Mouse (Mus musculus) urinary bladder, postnatal 10 days (tissue): Measurements from ENCODE around the gene Oxt.
"Not testable (repeated sequence)": the region's sequence is repeated elsewhere in the genome, so short reads cannot be mapped to it uniquely, and the experiment has no call there.

ENCODE experiments used
- DNase-seq: peaks from one replicate; pipeline ENCODE4 v3.0.0; 2022; ENCODE audit warnings: low spot score

The Oxt gene

DNA sequence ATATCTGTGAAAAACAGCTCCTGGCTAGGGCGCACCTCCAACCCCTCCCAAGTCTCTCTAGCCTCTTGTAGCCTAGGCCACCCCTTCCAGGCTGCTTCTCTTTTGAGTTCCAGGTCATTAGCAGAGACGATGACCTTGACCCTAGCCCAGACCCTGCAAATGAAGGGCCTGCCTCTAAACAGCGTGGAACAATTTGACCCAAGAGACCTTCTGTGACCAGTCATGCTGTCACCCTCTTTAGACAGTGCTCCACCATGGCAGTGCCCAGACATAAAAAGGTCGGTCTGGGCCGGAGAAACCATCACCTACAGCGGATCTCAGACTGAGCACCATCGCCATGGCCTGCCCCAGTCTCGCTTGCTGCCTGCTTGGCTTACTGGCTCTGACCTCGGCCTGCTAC is at the start of gene Oxt:
Gene Oxt (plus strand): TSS at position 301 of the 400 bp plus-strand sequence.
- no peak for DNase-seq

DNA sequence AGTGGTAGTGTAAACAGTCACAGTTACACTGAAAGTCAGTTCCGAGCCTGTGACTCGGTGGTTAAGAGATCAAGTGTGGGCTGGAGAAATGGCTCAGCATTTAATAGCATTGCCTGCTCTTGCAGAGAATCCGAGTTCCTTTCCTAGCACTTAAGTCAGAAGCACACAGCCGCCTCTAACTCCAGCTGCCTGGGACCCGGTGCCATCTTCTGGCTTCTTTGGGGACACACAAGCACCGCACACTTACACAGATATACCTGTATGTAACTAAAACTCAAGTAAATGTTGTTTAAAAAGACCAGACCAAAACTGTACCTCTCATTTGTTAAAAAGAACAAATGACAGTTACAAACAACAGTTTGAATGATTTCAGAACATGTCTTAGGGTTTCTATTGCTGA is 47.5 kb upstream of the Oxt start:
- DNase-seq = no peak

DNA sequence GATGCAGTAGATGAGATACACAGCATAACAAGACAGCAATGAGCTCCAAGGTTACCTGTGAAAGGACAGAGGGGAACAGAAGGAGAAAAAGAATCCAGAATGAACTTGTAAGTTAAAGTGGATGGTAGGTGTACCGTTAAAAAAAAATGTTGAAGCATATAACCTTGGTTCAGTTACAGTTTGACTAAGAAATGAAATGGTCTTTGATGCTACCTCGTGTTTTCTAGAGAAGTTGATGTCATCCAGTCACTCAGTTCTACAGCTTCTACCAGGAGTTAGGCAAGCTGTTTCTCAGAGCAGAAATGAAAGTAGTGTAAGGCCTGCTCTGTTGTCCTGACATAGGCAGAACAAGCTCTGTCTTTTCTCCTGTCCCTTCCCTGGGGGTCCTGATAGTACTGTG is 46.7 kb upstream of the Oxt start:
- no peak for DNase-seq

DNA sequence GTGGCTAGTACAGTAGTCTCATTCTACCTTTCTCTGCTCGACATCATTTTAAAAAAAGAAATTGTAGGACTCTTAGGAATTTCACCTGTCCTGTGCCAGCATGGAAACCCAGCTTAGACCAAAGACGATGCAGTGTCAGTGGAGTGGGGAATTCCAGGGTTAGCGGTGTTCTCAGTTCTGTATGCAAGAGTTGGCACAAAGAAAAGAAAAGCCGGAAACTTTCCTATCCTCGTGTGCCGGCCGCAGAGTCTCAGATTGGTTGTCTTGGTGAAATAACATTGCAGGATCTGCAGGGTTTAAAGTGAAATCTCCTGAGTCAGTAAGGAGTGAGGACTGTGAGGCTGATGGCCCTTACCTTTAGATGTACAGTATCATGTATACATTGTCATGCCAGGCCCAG is 46.0 kb upstream of the Oxt start:
- no peak for DNase-seq

DNA sequence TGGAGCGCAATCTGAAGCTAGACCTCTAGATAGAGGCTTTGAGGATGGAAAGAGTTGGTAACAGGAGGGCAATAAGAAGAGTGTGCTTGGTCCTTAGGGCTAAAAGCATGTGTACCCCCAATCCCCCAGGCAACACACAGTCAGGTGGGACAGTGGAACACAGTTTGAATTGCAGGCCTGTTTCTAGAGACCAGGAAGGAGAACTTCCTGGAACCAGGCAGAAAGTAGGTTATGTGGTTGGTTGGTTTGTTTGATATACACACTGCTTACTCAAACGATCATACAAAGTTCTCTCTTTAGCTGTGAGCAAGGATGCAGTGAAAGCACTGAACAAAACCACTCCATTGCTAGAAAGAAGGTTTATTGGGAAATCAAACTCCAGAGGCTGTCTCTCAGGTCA is 43.8 kb upstream of the Oxt start:
- no peak for DNase-seq

DNA sequence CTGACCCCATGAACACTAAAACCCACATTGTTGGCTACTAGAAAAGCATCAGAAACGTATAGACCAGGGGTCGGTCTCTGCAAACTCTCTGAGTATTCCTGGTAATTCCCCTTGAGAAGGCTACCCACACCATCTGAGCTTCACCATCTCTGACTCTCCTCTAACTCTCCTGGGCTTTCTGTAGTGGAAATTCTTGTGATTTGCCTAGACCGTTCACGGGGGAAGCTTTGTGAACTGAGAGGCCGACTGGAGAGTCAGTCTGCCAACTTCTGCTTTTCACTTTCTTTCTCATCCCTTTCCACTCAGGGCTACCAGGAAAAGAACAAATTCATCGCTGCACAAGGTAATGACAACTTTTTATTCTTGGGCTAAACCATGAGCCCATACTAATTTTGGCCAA is 41.0 kb upstream of the Oxt start:
- no peak for DNase-seq

DNA sequence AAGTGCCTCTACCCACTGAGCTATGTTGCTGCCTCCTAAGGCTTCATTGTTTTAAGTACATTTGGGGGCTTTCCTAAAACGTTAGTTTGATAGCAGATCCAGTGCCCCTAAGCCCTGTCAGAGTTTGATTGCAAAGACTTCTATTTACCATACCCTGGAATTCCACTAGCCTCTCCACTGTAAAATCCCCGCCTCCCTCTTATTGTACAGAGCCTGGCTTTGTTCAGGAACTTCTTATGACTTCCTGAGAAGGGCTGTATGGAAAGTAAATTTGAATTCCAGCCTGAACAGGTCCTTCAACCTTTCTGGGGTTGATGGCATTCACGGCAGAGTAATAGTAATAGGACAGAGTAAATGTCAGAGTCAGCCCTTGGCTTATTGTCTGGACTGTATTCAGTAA is 39.1 kb upstream of the Oxt start:
- no peak for DNase-seq

DNA sequence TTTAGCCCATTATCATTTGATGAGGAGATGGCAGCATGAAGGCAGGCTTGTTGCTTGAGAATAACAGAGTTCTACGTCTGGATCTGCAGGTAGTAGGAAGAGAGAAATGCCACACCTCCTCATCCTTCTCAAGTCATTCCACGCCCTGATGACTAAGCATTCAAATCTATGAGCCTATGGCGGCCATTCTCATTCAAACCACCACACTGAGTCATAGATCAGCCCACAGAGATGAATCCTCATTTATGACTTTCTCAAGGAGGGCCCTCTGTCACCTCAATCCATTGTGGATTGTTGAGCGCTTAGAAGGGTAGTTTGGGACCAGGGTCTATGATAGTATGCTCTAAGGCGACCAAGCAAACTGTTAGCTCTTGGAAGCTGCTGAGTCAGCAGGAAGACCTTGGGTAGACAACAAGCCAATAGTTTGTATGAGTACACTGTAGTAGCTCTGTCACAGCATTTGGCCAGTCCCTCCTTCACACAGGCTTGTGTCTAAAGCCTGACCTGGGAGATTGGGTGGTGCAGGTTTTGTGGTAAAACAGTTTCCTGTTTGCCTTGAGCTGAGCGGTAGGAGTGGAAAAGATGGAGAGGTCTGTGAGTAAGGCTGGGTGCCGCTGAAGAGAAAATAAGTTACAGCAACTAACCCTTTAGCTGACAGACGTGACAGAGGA is 37.0 kb upstream of the Oxt start:
- no peak for DNase-seq

DNA sequence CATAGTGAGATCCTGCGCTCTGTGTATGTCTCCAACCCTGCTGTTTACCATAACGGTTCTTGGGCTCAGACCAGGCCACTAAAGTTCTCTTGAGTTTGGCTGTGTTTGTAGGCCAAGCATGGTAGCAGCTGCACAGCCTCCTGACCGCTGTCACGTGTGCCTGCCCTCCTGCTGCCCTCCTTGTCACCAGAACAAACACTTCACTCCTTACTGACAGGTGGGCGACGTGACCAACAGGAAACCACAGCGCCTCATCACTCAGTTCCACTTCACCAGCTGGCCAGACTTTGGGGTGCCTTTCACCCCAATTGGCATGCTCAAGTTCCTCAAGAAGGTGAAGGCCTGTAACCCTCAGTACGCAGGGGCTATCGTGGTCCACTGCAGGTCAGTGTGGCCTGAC is 35.7 kb upstream of the Oxt start:
- DNase-seq = no peak

DNA sequence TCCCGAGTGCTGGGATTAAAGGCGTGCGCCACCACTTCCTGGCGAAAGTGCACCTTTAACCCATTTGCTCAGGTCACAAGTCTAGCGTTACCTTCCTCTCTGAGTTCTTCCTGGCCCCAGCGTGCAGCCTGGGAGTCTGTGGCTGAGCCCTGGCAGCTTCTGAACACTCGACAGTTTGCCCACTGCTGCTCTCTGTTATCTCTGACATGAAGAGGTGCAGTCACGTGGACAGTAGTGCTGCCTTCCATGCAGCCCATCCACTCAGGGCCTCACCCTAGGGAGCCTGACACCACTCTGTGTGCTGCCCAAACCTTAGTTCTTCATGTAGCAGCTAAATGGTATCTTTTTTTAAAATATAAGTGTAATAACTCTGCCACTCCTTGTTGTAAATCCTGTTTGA is 29.0 kb upstream of the Oxt start:
- DNase-seq = no peak

DNA sequence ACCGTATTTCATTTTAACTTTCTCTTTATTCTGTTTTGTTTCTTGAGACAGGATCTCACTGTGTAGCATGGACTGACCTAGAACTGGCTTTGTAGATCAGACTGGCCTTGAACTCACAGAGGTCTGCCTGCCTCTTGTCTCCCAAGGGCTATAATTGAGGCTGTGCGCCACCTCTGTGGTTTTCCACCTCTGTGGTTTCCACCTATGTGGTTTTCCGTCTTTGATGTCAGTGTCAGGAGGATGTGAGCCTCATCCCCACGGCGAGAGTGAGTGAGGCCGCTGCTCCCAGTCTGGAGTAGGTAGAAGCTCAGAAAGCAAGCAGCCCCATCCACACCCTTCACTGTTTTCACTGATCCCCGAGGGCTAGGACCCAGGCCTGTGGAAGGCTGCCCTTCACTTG is 21.1 kb upstream of the Oxt start:
- DNase-seq = no peak

DNA sequence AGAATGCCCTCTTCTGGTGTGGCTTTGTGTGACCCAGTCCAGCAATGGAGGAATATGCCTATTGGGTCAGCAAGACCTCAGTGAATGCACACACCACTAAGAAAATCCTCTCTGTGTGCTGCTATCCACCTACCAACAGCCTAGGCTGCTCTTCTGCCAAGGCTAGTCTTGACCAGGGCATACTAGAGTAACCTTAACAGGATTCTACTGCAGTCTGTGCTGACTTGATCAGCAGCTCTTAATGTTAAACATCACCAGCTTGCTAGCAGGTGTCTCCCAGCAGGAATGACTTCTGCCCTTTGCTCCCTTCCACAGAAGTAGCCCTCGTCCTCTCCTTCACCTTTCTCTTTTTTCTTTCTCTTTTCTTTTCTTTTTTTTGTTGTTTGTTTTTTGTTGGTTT is 19.7 kb upstream of the Oxt start:
- no peak for DNase-seq

DNA sequence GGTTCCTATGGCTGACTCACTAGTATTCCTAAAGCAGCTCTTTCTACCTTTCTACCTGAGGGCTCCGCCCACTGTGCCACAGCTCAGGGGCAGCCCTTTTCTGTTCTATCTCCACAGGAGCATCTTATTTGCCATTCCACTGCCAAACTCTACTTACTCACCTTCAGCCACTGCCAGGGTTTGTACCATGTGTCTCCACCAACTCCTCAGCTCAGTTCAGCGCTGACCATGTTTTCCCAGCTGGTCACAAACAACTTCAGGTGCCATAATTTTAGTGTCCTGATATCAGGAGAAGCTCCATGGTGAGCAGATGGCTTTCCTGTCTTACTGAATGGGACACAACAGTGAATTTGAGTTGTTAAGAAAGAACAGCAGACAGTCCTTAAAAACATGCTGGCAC is 18.5 kb upstream of the Oxt start:
- no peak for DNase-seq

DNA sequence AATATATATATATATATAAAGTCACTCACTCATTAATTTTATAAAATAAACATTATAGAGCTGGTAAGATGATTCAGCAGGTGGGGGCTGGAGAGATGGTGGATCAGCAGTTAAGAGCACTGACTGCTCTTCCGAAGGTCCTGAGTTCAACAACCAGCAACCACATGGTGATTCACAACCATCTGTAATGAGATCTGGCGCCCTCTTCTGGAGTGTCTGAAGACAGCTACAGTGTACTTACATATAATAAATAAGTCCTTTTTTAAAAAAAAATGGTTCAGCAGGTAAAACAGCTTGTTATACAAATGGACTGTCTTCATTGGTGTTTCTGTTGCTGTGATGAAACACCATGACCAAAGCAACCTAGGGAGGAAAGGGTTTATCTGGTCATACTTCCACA is 18.0 kb upstream of the Oxt start:
- no peak for DNase-seq

DNA sequence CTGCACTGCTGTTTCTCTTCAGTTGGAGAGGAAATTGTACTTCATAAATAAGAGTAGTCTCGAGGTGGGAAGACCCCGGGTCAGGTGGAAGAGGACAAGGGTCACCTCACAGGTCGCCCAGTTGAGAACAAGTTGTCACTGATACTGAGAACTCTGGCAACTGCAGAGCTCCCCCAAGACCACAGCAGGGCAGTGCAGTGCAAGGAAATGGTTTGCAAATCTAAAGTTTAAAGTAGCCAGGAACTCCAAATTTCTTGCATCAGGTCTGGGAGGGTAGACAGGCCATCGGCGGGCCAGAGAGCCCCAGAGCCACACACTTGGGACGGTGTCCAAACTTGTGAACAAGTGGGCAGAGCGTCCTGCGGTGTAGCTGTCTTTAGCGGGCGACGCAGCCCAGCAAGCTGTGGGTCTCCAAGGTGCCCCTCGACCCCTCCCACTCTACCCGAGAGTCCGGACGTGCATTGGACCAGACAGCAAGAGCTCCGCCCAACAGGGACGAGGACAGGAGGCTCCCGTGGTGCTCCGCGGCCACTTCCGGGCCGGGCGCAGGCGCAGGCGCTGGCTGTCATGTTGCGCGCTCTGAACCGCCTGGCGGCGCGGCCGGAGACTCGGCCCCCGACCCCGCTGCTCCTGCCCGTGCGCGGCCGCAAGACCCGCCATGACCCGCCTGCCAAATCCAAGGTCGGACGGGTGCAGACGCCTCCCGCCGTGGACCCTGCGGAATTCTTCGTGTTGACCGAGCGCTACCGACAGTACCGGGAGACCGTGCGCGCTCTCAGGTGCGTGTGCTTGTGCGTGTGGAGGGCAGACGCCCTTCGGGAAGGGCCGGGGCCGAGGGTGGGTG is 12.5 kb upstream of the Oxt start, which contains the start of gene Mrps26:
Gene Mrps26 (plus strand): TSS at position 531 of the 844 bp plus-strand sequence.
- DNase-seq = peak; percentile 54

DNA sequence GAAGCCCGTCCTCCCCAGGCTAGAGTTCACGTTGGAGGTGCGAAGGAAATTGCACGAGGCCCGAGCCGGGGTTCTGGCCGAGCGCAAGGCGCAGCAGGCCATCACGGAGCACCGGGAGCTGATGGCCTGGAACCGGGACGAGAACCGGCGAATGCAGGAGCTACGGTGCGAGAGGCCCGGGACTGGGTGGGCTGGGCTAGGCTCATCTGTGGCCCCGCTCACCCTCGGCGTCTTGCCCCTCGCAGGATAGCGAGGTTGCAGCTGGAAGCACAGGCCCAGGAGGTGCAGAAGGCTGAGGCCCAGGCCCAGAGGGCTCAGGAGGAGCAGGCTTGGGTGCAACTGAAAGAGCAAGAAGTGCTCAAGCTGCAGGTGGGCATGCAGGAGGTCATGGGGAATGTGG is 11.9 kb upstream of the Oxt start:
- DNase-seq = no peak

DNA sequence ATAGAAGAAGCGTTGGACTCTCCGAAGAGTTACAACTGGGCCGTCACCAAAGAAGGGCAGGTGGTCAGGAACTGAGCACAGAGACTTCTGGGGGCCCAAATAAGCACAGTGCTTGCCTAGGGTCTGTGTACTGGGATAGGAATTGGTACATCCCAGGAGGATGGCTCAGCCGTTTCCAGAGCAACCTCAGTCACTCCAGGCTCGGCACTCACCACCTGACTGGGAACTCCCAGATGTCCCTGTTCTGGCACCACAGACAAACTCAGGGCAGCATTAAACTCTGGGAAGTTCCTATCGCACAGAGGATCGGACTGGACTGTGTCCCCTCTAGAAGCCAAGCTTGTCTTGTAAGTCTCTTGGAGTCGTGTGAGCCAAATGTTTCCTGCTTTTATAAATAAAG is 11.0 kb upstream of the Oxt start:
- no peak for DNase-seq

DNA sequence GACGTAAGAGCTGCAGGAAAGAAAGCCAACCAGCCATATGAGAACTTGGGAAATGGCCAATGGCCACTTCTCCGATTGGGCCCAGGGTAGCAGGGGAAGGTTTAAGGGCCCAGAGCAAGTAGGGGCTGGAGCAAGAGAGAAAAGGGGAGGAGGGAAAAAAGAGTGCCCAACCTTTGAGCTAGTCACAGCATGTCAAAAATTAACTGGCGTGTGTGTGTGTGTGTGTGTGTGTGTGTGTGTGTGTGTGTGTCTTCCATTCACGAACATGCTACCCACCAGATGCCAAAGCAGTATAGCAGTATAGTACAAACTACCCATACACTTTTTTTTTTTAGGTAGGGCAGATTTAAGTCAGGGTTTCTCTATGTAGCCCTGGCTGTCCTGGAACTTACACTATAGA is 7.1 kb upstream of the Oxt start:
- DNase-seq = no peak

DNA sequence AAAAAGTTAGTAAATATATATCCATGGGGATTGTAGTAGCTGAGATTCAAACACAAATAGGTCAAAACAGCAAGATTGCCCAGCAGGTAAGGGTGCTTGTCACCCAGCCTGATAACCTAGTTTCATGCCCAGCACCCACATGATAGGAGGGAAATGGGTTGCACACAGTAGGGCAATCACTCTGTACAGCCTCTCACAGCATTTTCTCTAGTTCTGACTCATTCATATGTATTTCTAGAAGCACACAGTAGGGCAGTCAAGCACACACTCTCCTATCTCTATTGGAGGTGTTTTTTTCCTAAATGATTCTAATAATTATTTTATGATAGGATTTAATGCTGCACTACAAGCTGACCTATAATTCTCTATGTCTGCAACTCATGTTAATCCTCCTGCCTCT is 6.0 kb upstream of the Oxt start:
- no peak for DNase-seq

DNA sequence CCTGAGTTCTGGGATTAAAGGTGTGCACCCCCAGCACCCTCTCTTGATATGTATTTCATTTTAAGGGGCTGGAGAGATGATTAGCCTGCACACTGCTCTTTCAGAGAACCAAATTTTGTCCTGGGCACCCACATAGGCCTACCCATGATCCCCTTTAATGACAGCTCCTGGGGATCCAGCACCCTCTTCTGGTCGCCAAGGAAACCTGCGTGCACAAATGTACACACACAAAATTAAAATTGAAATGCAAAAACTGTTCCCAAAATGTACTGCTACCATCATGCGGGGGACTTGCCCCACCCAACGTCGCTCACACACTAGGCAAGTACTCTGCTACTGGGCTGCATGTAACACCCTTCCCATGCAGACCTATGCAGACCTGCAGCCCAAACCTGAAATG is 1.0 kb upstream of the Oxt start:
- DNase-seq = no peak

DNA sequence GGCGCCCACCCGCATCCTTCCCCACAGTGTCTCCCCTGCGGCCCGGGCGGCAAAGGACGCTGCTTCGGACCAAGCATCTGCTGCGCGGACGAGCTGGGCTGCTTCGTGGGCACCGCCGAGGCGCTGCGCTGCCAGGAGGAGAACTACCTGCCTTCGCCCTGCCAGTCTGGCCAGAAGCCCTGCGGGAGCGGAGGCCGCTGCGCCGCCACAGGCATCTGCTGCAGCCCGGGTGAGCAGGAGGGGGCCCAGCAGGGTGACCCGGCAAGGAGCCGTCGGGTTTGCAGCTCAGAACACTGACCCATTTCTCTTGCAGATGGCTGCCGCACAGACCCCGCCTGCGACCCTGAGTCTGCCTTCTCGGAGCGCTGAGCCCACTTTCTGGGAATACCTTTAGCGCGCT is 591 bp downstream of the Oxt start:
- not testable (repeated sequence) for DNase-seq

DNA sequence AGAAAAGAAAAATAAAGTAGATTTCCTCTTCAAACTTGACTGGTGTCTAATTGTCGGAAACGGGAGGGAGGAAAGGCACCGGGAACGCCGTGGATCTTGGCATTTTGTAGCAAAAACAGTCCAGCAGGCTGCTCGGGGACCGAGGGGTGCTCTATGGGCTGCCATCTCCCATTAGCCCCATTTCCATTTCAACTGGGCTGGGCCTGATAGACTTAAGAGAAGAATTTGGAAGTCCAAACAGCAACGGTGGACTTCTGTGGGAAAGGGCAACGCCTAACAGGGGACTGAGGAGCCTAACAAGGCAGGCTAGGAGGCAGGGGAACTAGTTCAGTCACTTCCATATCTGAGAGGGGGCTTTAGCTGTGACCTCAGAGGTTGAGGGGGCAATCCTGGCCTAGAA is 1.0 kb downstream of the Oxt start:
- no peak for DNase-seq

DNA sequence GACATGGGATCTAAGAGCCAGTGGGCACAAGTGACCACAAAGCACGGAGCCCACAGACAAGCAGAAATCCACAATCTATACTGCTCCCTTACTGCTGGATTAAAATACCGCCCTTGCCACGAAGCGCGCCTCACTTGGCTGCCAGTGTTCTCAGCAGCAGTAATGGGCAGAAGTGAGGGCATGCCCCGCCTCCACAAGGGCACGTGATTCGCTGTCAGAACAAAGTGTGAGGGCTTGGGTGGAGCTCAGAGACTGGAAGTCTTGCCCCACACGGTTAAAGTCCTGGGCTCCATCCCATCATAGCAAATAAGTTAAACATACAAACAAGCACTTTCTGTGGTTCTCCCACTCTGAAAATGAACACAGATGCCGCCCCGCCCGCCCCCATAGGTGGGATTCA is 1.7 kb downstream of the Oxt start:
- DNase-seq = no peak

DNA sequence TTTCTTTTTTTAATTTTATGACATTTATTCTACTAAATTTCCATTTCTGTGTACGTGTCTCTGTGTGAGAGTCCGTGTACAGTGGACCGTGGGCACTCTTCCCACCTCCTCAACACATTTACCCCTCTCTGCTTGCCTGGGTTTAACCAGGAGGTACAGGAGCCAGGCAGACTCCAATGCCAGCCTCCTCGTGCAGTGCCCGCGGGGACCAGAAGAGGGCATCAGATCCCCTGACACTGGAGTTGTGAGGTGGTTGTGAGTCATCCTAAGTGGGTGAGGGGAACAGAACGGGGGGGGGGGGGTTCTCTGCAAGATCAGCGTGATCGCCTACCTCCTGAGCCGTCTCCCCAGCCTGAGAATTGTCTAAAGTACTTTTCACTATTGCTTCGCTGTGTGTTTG is 2.2 kb downstream of the Oxt start:
- DNase-seq = no peak
